Mouse (Mus musculus) hindbrain, embryonic 13.5 days (tissue): ENCODE results near the gene Fbxw4. TPM values are rescaled to one million over a fixed set of nuclear protein-coding genes. Genes with fewer than 3 reads are reported as not detected.

ENCODE experiments used
- ATAC-seq: fragments of 200-750 bp; cut with Nextera tagmentation; 2 replicates; pipeline ENCODE4 v1.8.0; 2017; ENCODE audit warnings: moderate TSS enrichment; ENCODE audit not compliant: low FRiP score
- H3K27ac ChIP-seq: fragments of 300-500 bp; sonication (generic); 2 replicates; pipeline ENCODE4 v1.5.1; 2015; ENCODE audit warnings: inconsistent platforms, mild to moderate bottlenecking, moderate library complexity
- H3K27me3 ChIP-seq: fragments of 300-500 bp; sonication (generic); 2 replicates; pipeline ENCODE4 v1.6.1; 2015; ENCODE audit warnings: mild to moderate bottlenecking, inconsistent platforms
- H3K36me3 ChIP-seq: fragments of 300-500 bp; sonication (generic); 2 replicates; pipeline ENCODE4 v1.6.1; 2015; ENCODE audit warnings: mild to moderate bottlenecking, inconsistent platforms
- H3K4me1 ChIP-seq: fragments of 300-500 bp; sonication (generic); replicated peaks from 2 replicates; pipeline ENCODE4 v1.6.1; 2015; ENCODE audit warnings: inconsistent platforms
- H3K4me2 ChIP-seq: fragments of 300-500 bp; sonication (generic); 2 replicates; pipeline ENCODE4 v1.6.1; 2015; ENCODE audit warnings: inconsistent platforms, mild to moderate bottlenecking, moderate library complexity
- H3K4me3 ChIP-seq: fragments of 300-500 bp; sonication (generic); 2 replicates; pipeline ENCODE4 v1.5.1; 2015; ENCODE audit warnings: mild to moderate bottlenecking, inconsistent platforms
- H3K9ac ChIP-seq: fragments of 300-500 bp; sonication (generic); 2 replicates; pipeline ENCODE4 v1.6.1; 2015; ENCODE audit warnings: mild to moderate bottlenecking, inconsistent platforms
- H3K9me3 ChIP-seq: fragments of 300-500 bp; sonication (generic); 2 replicates; pipeline ENCODE4 v1.6.1; 2016; ENCODE audit warnings: inconsistent platforms
- WGBS: fragments of 180-500 bp; shearing (Covaris S2); methylation state at CpG from one replicate; pipeline ENCODE4 v1.1.7; 2015; 5-methylcytosine and 5-hydroxymethylcytosine counted together
- polyA plus RNA-seq: library from polyadenylated mRNA; unstranded; fragments of >200 nt; fragmentation: Nextera tagmentation; extraction: Ambion mirVana; gene quantifications from 2 replicates; pipeline ENCODE4 v1.2.1, GENCODE M21; 2015

Fbxw4 gene
- 3.6 and 4.2 TPM in 2 replicates for polyA plus RNA-seq

DNA sequence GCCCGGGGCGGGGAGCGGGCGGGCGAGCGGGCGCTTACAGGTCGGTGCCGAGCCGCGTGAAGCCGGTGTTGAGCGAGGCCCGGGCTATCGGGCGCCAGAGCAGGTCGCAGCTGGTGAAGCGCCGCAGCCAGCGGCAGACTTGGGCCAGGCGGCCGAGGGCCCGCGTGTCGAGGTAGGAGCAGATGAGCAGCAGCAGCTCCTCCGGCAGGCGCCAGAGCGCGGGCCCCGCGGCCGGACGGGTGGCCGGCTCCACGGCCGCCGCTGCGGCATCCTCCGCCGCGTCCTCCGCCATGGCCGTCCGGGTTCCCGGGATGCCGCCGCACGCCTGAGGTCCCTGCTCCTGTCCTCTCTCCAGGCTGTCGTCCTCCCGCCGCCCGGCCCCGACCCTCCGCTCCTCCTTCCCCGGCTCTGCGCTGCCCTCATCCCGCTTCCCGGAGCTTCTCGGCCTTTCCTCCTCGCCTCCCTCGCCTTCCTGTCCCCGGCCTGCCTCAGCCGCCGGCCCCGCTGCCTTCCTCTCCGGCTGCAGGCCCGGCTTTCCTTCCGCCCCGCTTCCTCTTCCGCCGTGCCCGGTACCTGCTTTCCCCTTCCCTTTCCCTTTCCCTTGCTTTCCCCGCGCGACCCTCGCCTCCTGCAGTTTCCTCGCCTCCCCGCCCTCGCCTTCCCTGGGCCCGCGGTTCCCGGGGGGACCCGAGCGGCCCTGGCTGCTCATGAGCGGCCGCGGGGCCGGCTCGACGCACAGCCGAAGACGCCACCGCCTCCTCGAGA lies at the start of gene Fbxw4:
Fbxw4 (minus strand) TSS at position 575 of the 765 bp plus-strand sequence.
- under 1% methylated on average over 93 of the region's 94 CpGs for WGBS
- peaks cover 30% of the 10 kb centered on the region for H3K4me1 ChIP-seq
- H3K9ac ChIP-seq, result peak within 1 kb of the TSS; percentile 99
- no peaks in the 10 kb centered on the region for H3K9me3 ChIP-seq
- H3K27ac ChIP-seq, result peak within 1 kb of the TSS; percentile 97
- peak; percentile 84 for ATAC-seq
- no peaks in the 10 kb centered on the region for H3K36me3 ChIP-seq
- H3K27me3 ChIP-seq, result 0 out of 2 replicates have a peak, but pooled peaks cover 3% of the 10 kb centered on the region
- peak within 1 kb of the TSS; percentile 83 for H3K4me2 ChIP-seq
- H3K4me3 ChIP-seq, result peak within 1 kb of the TSS; percentile 83

DNA sequence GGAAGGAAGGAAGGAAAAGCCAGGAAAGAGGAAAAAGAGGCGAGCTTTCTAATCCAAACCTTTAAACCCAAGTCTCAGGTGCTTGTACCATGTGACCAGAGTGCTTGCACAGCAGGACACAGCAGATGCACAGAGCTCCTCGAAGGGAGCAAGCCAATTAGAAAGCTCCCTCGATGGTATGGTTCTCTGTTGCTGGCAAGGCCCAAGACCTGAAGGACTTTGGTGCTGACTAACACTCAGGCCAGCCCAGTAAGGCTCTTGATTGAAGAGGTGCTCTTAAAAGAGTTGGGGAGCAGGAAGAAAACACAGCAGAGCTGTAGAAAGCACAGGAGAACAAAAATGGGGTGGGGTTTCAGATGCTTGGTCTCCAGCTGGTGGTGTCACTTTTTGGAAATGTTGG lies 48.6 kb upstream of the Fbxw4 start:
- WGBS, result 74% methylated on average over 3 of the region's 3 CpGs
- no peak overlapping the region for H3K9ac ChIP-seq
- no peak overlapping the region for H3K4me3 ChIP-seq
- peaks cover 55% of the 10 kb centered on the region for H3K27me3 ChIP-seq
- H3K4me2 ChIP-seq, result no peak overlapping the region
- no peaks in the 10 kb centered on the region; the same call in 1 of the 2 replicates for H3K4me1 ChIP-seq
- no peaks in the 10 kb centered on the region for H3K36me3 ChIP-seq
- no peak overlapping the region for H3K27ac ChIP-seq
- ATAC-seq, result no peak
- no peaks in the 10 kb centered on the region for H3K9me3 ChIP-seq

DNA sequence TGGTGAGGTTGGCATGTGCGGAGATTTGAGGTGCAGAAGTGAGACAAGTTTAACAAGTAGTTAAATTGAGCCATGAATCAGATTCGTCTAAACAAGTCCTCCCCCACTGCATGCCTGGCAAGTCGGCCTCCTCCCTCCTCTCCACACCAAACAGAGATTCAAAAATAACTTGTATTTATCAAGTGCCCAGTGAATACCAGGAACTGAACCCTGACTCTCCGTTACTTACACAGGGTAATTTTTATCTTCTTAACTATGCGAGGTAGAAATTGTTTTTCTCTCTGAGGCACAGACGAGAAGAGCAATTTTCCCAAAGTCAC lies 36.1 kb upstream of the Fbxw4 start:
- Histone ChIP-seq H3K9me3 (no peaks in the 10 kb centered on the region), H3K27ac (no peak overlapping the region), H3K36me3 (no peaks in the 10 kb centered on the region), H3K4me2 (no peak overlapping the region), H3K4me3 (no peak overlapping the region), H3K27me3 (peaks cover 34% of the 10 kb centered on the region), H3K9ac (no peak overlapping the region), H3K4me1 (peaks cover 4% of the 10 kb centered on the region; the same call in 1 of the 2 replicates)
- ATAC-seq, result no peak
- 54% methylated on average over 6 of the region's 6 CpGs for WGBS

DNA sequence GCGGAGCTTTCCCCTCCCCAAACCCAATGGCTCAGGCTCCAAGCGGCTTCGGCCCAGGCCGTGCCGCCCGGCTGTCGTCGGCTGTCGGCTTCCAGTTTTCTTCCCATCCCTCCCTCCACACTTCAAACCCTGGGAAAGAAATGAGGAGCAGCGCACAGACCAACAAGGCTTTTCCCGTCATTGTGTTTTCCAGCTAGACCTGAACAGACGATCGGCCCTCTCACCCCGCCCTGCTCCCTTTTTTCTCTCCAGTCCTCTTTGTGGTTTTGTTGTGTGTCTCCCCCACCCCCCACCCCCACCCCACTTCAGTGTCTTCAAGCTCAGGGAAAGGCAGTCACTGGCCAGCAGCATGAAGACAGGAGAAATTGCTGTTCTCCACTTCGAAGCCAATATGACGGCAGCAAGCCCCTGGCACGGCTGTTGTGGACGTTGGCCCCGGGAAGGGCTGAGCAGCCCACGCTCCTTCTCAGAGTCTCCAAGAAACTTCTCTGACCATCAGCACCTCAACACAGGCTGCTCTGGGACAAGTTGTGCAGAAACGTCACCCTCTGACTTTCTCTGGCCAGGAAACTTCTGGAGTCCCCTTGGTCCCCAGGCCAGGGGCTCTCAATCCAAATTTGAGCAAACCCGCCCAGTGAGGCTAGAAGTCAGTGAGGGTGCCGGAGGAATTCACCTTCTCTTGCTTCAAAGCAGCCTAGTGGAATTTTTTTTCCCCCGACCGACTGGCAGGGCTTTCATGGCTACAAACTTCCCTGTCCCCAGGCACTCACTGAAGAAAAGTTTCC lies 35.6 kb upstream of the Fbxw4 start:
- Histone ChIP-seq H3K36me3 (no peaks in the 10 kb centered on the region), H3K4me3 (no peak overlapping the region), H3K4me2 (no peak overlapping the region), H3K27me3 (peaks cover 39% of the 10 kb centered on the region), H3K4me1 (peaks cover 4% of the 10 kb centered on the region; the same call in 1 of the 2 replicates), H3K27ac (no peak overlapping the region), H3K9me3 (no peaks in the 10 kb centered on the region), H3K9ac (no peak overlapping the region)
- ATAC-seq, result no peak
- WGBS, result 24% methylated on average over 25 of the region's 25 CpGs

DNA sequence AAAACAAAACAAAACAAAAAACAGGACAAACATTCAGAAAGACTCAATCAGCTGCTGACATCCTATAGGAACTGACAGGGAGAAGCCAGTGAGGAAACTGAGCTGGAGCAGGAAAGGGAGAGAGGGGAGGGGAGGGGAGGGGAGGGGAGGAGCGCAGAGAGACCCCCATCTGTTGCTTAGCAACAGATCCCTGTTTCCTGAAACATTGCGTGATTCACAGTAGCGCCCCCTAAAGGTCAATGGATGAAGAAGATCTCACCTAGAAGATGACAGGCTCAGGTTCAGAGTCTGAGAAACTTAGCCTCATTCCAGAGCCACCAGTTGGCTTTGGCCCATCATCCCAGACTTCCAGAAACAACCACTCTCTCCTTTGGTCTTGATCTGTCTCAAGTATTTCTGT lies 33.9 kb upstream of the Fbxw4 start:
- H3K9ac ChIP-seq, result no peak overlapping the region
- ATAC-seq, result no peak
- no peak overlapping the region for H3K4me3 ChIP-seq
- WGBS, result 24% methylated on average over 3 of the region's 3 CpGs
- peaks cover 4% of the 10 kb centered on the region; the same call in 1 of the 2 replicates for H3K4me1 ChIP-seq
- peaks cover 39% of the 10 kb centered on the region for H3K27me3 ChIP-seq
- H3K27ac ChIP-seq, result no peak overlapping the region
- H3K4me2 ChIP-seq, result no peak overlapping the region
- no peaks in the 10 kb centered on the region for H3K36me3 ChIP-seq
- H3K9me3 ChIP-seq, result no peaks in the 10 kb centered on the region

DNA sequence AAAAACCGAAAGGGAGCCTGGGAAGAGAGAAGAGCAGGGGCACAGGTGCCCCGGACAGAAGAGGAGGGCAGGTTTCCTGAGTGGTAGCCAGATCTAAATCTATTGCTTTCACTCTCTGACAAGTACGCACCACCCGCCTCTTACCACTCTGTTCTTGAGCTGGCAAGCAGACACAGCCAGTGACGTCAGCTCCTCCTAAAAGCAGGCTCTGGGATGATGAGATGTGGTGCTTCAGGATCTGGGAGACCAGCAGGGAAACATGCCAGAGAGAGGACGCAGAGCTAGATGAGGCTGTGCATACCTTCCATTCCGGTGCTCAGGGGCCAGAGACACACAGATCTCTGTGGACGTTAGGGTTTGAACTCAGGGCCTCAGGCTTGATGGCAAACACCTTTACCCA lies 32.1 kb upstream of the Fbxw4 start:
- ATAC-seq, result no peak
- Histone ChIP-seq H3K9ac (no peak overlapping the region), H3K9me3 (no peaks in the 10 kb centered on the region), H3K4me3 (no peak overlapping the region), H3K4me1 (peaks cover 4% of the 10 kb centered on the region; the same call in 1 of the 2 replicates), H3K27ac (no peak overlapping the region), H3K27me3 (peaks cover 37% of the 10 kb centered on the region), H3K4me2 (no peak overlapping the region), H3K36me3 (no peaks in the 10 kb centered on the region)
- 92% methylated on average over 8 of the region's 8 CpGs for WGBS

DNA sequence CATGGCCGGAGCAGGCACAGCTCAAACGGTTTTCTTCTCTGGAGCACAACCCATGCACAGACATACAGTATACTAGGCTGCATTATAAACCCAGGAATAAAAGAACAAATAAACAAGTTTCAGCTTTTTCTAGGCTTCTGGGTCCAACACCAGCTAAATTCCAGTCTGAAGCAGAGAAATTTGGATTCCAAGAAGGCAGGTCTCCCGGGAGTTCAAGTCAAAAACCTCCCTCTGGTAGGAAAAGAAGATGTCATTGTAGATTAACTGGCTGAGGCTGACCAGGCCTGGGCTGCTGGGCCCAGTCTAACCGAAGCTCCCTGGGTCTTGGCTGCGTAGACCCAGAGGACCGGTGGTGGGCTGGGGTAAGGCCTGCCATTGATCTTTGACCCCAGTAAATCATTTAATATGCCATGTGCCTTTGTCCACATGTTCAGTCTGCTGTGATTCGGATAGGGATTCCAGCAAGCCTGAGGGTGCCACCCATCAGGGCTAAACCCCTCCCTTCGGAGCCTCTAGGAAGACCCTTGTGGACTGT lies 31.0 kb upstream of the Fbxw4 start:
- no peaks in the 10 kb centered on the region for H3K9me3 ChIP-seq
- peaks cover 35% of the 10 kb centered on the region for H3K27me3 ChIP-seq
- H3K4me2 ChIP-seq, result no peak overlapping the region
- no peak overlapping the region for H3K27ac ChIP-seq
- no peak overlapping the region for H3K9ac ChIP-seq
- H3K4me3 ChIP-seq, result no peak overlapping the region
- H3K4me1 ChIP-seq, result peaks cover 4% of the 10 kb centered on the region; the same call in 1 of the 2 replicates
- whole genome bisulfite sequencing, result 66% methylated on average over 8 of the region's 8 CpGs
- no peaks in the 10 kb centered on the region for H3K36me3 ChIP-seq
- no peak for ATAC-seq

DNA sequence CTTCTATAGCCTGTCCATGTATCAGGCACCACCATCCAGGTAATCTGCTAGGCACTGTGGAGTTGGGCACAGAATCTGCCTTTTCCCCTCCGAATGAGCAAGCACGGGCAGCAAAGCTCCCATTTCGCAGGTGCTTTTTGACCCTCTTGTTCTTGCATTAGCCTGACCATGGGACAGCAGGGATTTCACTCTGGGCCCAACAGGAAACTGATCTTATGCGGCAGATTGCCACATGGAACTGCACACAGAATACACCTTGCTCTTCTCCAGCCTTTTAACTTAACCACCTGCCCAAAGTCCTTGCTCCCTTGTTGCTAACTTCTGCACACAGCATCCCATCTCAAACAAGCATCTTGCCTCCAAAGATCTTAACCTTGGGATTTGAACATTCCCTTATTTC lies 26.9 kb upstream of the Fbxw4 start:
- WGBS, result 73% methylated on average over 4 of the region's 4 CpGs
- H3K9ac ChIP-seq, result no peak overlapping the region

DNA sequence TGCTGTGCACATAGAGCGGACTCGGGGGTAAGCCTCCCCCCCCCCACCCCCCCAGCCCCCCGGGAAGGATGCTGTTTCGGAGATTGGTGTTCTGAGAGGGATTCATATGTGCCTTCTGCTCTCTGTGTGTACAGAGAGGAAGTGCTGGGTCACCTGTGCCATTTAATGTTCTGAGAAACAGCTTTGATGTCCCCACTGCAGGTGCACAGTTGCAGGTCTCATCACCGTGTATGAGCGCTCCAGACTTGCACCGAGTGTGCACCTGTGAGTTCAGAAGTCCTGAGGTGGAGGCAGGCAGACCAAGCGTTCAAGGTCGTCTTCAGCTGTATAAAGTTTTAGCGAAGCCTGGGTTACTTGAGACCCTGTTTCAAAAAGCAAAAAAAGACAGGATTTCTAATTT lies 23.6 kb upstream of the Fbxw4 start:
- H3K9ac ChIP-seq, result no peak overlapping the region
- H3K27ac ChIP-seq, result no peak overlapping the region
- H3K4me3 ChIP-seq, result no peak overlapping the region
- H3K4me1 ChIP-seq, result no peaks in the 10 kb centered on the region
- no peaks in the 10 kb centered on the region for H3K9me3 ChIP-seq
- H3K4me2 ChIP-seq, result no peak overlapping the region
- no peak for ATAC-seq
- H3K27me3 ChIP-seq, result peaks cover 57% of the 10 kb centered on the region
- no peaks in the 10 kb centered on the region for H3K36me3 ChIP-seq
- 85% methylated on average over 10 of the region's 10 CpGs for WGBS

More for the DNA sequence above, 26.9 kb upstream of the Fbxw4 start:
- no peak overlapping the region for H3K4me3 ChIP-seq
- no peaks in the 10 kb centered on the region for H3K36me3 ChIP-seq
- no peaks in the 10 kb centered on the region for H3K4me1 ChIP-seq
- peaks cover 34% of the 10 kb centered on the region for H3K27me3 ChIP-seq
- ATAC-seq, result no peak
- H3K27ac ChIP-seq, result no peak overlapping the region
- no peak overlapping the region for H3K4me2 ChIP-seq
- no peaks in the 10 kb centered on the region for H3K9me3 ChIP-seq

DNA sequence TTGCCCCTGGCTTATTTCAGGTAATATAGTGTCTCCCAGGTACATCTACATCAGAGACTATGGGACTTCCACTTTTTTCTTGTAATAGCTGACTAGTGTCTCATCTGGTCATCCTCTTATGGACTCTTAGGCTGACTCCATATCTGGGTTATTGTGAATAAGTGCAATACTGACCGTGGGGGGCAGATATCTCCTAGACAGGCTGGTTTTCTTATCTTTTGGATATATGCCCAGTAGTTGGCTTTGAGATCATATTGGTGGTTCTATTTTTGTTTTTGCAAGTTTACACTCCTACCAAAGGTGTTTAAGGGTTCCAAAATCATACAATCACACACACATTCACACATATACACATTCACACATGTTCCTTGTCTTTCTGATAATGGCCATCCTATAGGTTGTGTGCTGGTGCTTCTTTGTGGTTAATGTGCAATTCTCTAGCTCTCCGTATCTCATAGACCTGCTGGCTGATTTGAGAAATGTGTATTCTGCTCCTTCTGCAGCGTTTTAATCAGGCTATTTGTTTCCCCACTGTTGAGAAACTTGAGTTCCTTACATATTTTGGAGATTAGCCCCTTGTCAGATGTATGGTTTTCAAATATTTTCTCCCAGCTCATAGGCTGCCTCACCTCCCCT lies 20.5 kb upstream of the Fbxw4 start:
- Histone ChIP-seq H3K27ac (no peak overlapping the region), H3K4me2 (no peak overlapping the region), H3K9me3 (no peaks in the 10 kb centered on the region), H3K4me1 (peaks cover 11% of the 10 kb centered on the region), H3K36me3 (no peaks in the 10 kb centered on the region), H3K4me3 (no peak overlapping the region), H3K27me3 (peaks cover 70% of the 10 kb centered on the region), H3K9ac (no peak overlapping the region)
- 68% methylated on average over 3 of the region's 3 CpGs for WGBS
- ATAC-seq, result no peak

DNA sequence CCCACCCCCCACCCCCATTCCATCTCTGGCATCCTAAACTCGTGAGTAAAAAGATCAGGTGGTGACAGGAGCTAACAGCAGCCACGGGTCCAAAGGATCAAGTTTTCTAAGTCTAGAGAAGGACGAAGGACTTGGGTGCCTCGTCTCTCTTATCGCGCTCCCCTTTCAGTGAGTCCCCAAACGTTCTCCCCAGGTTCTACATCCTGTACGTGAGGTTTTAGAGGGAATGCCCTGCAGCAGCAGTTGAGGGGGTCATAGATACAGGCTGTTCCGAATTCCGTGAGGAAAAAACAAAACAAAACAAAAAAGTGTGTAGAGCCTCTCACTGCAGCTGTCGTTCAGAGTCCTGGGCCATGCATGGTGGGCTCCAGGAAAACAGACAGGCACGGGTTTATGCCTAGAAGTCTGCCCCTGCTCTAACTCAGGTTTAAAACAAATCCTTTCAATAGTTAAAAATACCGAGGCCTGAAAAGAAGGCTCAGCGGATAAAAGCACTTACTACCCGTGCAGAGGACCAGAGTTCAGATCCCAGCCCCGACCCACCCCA lies 16.7 kb upstream of the Fbxw4 start:
- Histone ChIP-seq H3K4me3 (peak overlapping the region; percentile 29; the same call in 1 of the 2 replicates), H3K9ac (no peak overlapping the region), H3K4me2 (peak overlapping the region; percentile 50), H3K27me3 (peaks cover 88% of the 10 kb centered on the region), H3K36me3 (no peaks in the 10 kb centered on the region), H3K27ac (no peak overlapping the region), H3K4me1 (peaks cover 12% of the 10 kb centered on the region), H3K9me3 (no peaks in the 10 kb centered on the region)
- no peak for ATAC-seq
- 6% methylated on average over 16 of the region's 16 CpGs for WGBS
